Mouse (Mus musculus): ENCODE measurements at regions not wholly inside any gene's neighbourhood (a gene's known extent, or its start where the extent isn't known, plus 50 kb on each side); places are given as distances from the start of the nearest gene placed in this dataset.

- DNase-seq, result no peak
These were observed 176.3 kb upstream of the Crim1 start for GRCm38 (mm10) chr17:78023507-78024355.

GRCm38 (mm10) chr17:78024356-78024723, 175.7 kb upstream of the Crim1 start:
- DNase-seq, result no peak

GRCm38 (mm10) chr17:78025294-78025693, 174.8 kb upstream of the Crim1 start:
- no peak for DNase-seq

GRCm38 (mm10) chr17:78035648-78036047, 164.4 kb upstream of the Crim1 start:
- DNase-seq, result no peak

GRCm38 (mm10) chr17:78040338-78040737, 159.7 kb upstream of the Crim1 start:
- no peak for DNase-seq

- no peak for DNase-seq
These were observed 158.8 kb upstream of the Crim1 start for GRCm38 (mm10) chr17:78041204-78041603.

GRCm38 (mm10) chr17:78049766-78050165, 150.3 kb upstream of the Crim1 start:
- DNase-seq, result no peak

- no peak for DNase-seq
These were observed 149.8 kb upstream of the Crim1 start for GRCm38 (mm10) chr17:78050203-78050602.

- no peak for DNase-seq
These were observed 124.2 kb upstream of the Crim1 start for GRCm38 (mm10) chr17:78075892-78076291.

- DNase-seq, result no peak
These were observed 121.7 kb upstream of the Crim1 start for GRCm38 (mm10) chr17:78078381-78078780.

- DNase-seq, result no peak
These were observed 115.6 kb upstream of the Crim1 start for GRCm38 (mm10) chr17:78084419-78084818.

GRCm38 (mm10) chr17:78086963-78087362, 113.1 kb upstream of the Crim1 start:
- no peak for DNase-seq

GRCm38 (mm10) chr17:78097699-78098098, 102.3 kb upstream of the Crim1 start:
- no peak for DNase-seq

GRCm38 (mm10) chr17:78108793-78109192, 91.3 kb upstream of the Crim1 start:
- DNase-seq, result peak in 1 of 2 experiments; percentile 4

- no peak for DNase-seq
These were observed 90.5 kb upstream of the Crim1 start for GRCm38 (mm10) chr17:78109364-78110222.

- no peak for DNase-seq
These were observed 67.9 kb upstream of the Crim1 start for GRCm38 (mm10) chr17:78132116-78132515.

GRCm38 (mm10) chr17:78137986-78138385, 62.1 kb upstream of the Crim1 start:
- DNase-seq, result no peak

- DNase-seq, result no peak
These were observed 59.4 kb upstream of the Crim1 start for GRCm38 (mm10) chr17:78140660-78141059.

- no peak for DNase-seq
These were observed 58.9 kb upstream of the Crim1 start for GRCm38 (mm10) chr17:78141136-78141535.

- no peak for DNase-seq
These were observed 57.6 kb upstream of the Crim1 start for GRCm38 (mm10) chr17:78142431-78142830.

- no peak for DNase-seq
These were observed 54.7 kb upstream of the Crim1 start for GRCm38 (mm10) chr17:78145335-78145734.

Data from kidney, adult 8-10 months (tissue).